Mouse (Mus musculus) hindbrain, embryonic 16.5 days (tissue): ENCODE results near the gene Slitrk3. TPM values are rescaled to one million over a fixed set of nuclear protein-coding genes. Genes with fewer than 3 reads are reported as not detected.
"Not testable (repeated sequence)": the region's sequence is repeated elsewhere in the genome, so short reads cannot be mapped to it uniquely, and the experiment has no call there.

Source experiments
- ATAC-seq: fragments of 200-750 bp; cut with Nextera tagmentation; 2 replicates; pipeline ENCODE4 v1.8.0; 2017; ENCODE audit warnings: moderate TSS enrichment, moderate library complexity
- H3K27ac ChIP-seq: fragments of 300-500 bp; sonication (generic); 2 replicates; pipeline ENCODE4 v1.5.1; 2014; ENCODE audit warnings: low read depth, mild to moderate bottlenecking, control low read depth, low read length, moderate library complexity
- H3K27me3 ChIP-seq: fragments of 300-500 bp; sonication (generic); replicated peaks from 2 replicates; pipeline ENCODE4 v1.6.1; 2014; ENCODE audit warnings: low read length; ENCODE audit not compliant: control insufficient read depth, insufficient read depth
- H3K36me3 ChIP-seq: fragments of 300-500 bp; sonication (generic); 2 replicates; pipeline ENCODE4 v1.6.1; 2014; ENCODE audit warnings: mild to moderate bottlenecking, low read length, moderate library complexity, mixed read lengths; ENCODE audit not compliant: control insufficient read depth, insufficient read depth
- H3K4me1 ChIP-seq: fragments of 300-500 bp; sonication (generic); 2 replicates; pipeline ENCODE4 v1.6.1; 2014; ENCODE audit warnings: low read depth, low read length; ENCODE audit not compliant: control insufficient read depth, insufficient read depth
- H3K4me2 ChIP-seq: fragments of 300-500 bp; sonication (generic); 2 replicates; pipeline ENCODE4 v1.6.1; 2014; ENCODE audit warnings: mild to moderate bottlenecking, low read length, control low read depth, moderate library complexity
- H3K4me3 ChIP-seq: fragments of 300-500 bp; sonication (generic); 2 replicates; pipeline ENCODE4 v1.5.1; 2014; ENCODE audit warnings: mild to moderate bottlenecking, low read length, control low read depth, moderate library complexity
- H3K9ac ChIP-seq: fragments of 300-500 bp; sonication (generic); 2 replicates; pipeline ENCODE4 v1.6.1; 2014; ENCODE audit warnings: low read depth, mild to moderate bottlenecking, control low read depth, low read length, moderate library complexity
- H3K9me3 ChIP-seq: fragments of 300-500 bp; sonication (generic); 2 replicates; pipeline ENCODE4 v1.6.1; 2014; ENCODE audit warnings: mild to moderate bottlenecking, low read length, moderate library complexity; ENCODE audit not compliant: control insufficient read depth
- WGBS: fragments of 180-500 bp; shearing (Covaris S2); extraction: QIAGEN DNeasy Blood & Tissue Kit; methylation state at CpG from one replicate; pipeline ENCODE4 v1.1.7; 2014; 5-methylcytosine and 5-hydroxymethylcytosine counted together
- polyA plus RNA-seq: library from polyadenylated mRNA; unstranded; fragments of >200 nt; fragmentation: Nextera tagmentation; extraction: Ambion mirVana; gene quantifications from 2 replicates; pipeline ENCODE4 v1.2.1, GENCODE M21; 2015

Slitrk3 gene
- 27.2 and 27.4 TPM in 2 replicates for polyA plus RNA-seq

DNA sequence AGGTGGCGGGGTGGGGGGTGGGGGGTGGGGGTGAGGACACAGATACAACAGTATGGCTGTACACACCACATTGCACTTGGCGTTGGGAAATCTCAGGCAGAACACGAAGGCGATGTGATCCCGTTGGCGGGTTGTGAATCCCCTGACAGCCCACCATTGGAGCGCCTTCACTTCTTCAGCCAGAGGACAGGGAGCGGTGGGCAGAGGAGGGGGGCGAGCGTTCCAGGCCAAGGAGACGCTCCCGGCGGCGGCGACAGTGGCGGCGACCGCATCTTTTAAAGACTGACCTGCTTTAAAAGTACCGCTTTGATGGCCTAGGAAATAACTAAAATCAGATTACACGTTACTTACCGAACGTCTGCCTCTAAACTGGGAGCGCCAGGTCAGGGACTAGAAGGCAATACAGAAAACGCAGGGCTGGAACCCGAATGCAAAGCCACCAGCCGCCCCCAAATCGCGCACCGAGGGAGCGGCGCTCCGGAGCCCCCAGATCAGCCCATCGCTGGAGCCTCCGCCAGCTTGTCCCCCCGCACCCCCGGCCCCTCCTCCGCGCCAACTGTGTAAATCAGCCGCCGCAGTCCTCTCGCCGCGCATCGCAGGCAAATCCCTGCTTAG, at the start of gene Slitrk3:
Gene Slitrk3, minus strand, starts transcription at position 607 of the 615 bp plus-strand sequence.
- peak within 1 kb of the TSS; percentile 76 for H3K4me3 ChIP-seq
- H3K9me3 ChIP-seq = no peaks in the 10 kb centered on the region
- ATAC-seq = peak; percentile 74
- peak within 1 kb of the TSS; percentile 66 for H3K4me2 ChIP-seq
- under 1% methylated on average over 44 of the region's 44 CpGs for WGBS
- H3K27ac ChIP-seq = peak within 1 kb of the TSS; percentile 92
- H3K27me3 ChIP-seq = no peaks in the 10 kb centered on the region
- H3K9ac ChIP-seq = peak within 1 kb of the TSS; percentile 73
- H3K4me1 ChIP-seq = no peaks in the 10 kb centered on the region; the same call in 1 of the 2 replicates
- no peaks in the 10 kb centered on the region for H3K36me3 ChIP-seq

DNA sequence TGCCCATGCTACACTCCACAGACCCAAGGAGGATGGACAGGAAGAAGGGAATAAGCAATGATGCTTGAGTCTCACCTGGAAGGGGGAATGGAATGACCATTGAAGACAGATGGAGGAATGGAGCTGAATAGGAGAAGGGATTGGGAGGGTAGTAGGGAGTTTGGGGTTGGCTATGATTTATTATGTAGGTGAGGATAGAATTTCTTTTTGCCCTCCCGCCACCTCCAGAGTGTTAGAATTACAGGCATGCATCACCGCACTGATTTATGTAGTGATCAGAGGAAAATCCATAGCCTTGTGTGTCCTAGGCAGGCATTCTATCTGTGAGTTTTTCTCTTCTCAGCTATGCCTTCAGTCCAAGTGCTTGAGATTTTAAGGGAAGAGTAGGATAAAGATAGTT, 36.8 kb upstream of the Slitrk3 start:
- not testable (repeated sequence) for H3K9me3 ChIP-seq, H3K4me2 ChIP-seq, H3K27ac ChIP-seq, H3K36me3 ChIP-seq, H3K9ac ChIP-seq, H3K4me3 ChIP-seq, H3K27me3 ChIP-seq, H3K4me1 ChIP-seq, ATAC-seq
- WGBS = 98% methylated on average over 2 of the region's 2 CpGs

DNA sequence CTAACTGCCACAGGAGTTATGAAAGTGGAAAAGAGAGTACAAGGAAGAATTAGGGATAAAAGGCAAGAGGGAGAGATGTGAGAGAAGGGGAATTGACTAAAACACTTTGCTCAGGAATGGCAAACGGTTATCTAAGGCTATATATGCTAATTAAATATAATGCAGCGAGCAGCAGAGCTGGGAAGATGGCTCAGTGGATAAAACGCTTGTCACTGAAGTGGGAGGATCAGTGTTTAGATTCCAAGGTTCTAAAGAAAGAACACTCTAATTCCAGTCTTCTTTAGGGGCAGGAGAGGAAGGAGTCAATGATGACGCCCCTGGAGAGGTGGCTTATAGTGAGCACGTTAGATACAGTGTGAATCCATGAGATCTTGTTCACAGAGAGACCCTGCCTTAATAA, 27.0 kb upstream of the Slitrk3 start:
- no peak for ATAC-seq
- Histone ChIP-seq H3K27me3 (no peaks in the 10 kb centered on the region), H3K9me3 (no peaks in the 10 kb centered on the region), H3K9ac (no peak overlapping the region), H3K4me3 (no peak overlapping the region), H3K36me3 (no peaks in the 10 kb centered on the region), H3K4me2 (no peak overlapping the region), H3K27ac (no peak overlapping the region), H3K4me1 (no peaks in the 10 kb centered on the region)
- WGBS = 72% methylated on average over 5 of the region's 5 CpGs

DNA sequence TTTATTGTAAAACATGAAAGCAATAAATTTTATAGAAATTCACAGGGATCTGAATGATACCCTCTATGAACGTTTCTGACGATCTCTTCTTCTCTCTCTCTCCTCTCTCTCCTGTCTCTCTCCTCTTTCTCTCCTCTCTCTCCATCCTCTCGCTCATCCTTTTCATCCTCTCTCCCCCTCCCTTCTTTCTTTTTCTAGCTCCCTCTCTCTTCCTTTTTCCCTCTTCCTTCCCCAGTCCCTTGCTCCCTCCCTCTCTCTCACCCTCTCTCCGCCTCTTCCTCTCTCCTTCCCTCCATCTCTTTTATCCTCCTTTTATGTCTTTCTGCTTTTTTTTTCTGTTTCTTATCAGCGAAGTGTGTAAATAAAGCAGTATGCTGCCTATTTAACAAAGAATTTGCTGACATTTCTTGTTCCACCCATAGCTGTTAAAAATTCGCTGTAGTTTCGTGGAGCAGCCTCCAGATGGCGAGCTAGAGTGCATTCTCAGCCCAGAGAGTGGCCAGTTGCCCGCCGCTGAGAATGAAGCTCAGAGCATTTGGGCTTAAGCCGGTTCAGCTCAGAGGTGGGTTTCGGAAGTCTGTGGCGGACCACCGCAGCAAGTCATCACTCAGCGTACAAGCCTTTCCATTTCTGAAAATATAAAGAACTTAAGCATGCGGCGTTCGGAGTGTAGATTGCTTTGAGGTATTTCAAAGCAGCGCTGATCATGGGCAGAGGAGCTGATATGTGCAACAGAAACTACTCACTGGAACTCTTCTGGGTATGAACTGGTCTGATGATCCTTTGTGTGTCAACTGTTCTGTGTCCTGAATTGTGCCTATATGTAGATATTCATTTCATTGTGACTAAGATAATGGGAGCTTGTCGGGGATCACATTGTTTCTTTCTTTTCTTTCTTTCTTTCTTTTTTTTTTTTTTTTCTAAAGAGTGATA, 8.5 kb upstream of the Slitrk3 start:
- peak; percentile 92 for ATAC-seq
- WGBS = 7% methylated on average over 20 of the region's 20 CpGs
- Histone ChIP-seq H3K27ac (peak overlapping the region; percentile 61; the same call in 1 of the 2 replicates), H3K27me3 (no peaks in the 10 kb centered on the region), H3K4me2 (peak overlapping the region; percentile 64), H3K9me3 (no peaks in the 10 kb centered on the region), H3K4me3 (peak overlapping the region; percentile 54), H3K36me3 (no peaks in the 10 kb centered on the region), H3K4me1 (0 out of 2 replicates have a peak, but pooled peaks cover 4% of the 10 kb centered on the region), H3K9ac (peak overlapping the region; percentile 72)

DNA sequence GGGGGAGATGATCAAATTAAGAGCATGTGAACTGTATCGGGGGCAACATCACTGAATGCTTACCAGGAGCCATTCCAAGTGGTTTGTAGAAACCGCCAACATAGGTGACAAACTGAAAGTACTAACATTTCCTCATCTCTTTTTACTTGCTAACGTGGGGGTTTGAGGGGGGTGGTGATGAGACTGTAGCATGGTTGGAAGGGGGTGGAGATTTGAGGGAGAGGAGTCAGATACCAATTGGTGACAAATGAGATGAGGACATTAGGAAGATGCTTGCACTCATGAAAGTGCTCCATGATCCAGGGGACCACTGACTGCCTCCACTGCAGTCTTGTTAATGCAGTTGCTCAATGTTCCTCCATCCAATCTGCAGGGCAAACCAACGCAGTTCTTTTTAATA, 587 bp upstream of the Slitrk3 start:
- 15% methylated on average over 4 of the region's 4 CpGs for WGBS
- Histone ChIP-seq H3K9ac (peak overlapping the region; percentile 51), H3K27ac (no peak overlapping the region), H3K4me2 (peak overlapping the region; percentile 66), H3K27me3 (no peaks in the 10 kb centered on the region), H3K4me3 (peak overlapping the region; percentile 76), H3K9me3 (no peaks in the 10 kb centered on the region), H3K4me1 (no peaks in the 10 kb centered on the region; the same call in 1 of the 2 replicates), H3K36me3 (no peaks in the 10 kb centered on the region)
- ATAC-seq = no peak

DNA sequence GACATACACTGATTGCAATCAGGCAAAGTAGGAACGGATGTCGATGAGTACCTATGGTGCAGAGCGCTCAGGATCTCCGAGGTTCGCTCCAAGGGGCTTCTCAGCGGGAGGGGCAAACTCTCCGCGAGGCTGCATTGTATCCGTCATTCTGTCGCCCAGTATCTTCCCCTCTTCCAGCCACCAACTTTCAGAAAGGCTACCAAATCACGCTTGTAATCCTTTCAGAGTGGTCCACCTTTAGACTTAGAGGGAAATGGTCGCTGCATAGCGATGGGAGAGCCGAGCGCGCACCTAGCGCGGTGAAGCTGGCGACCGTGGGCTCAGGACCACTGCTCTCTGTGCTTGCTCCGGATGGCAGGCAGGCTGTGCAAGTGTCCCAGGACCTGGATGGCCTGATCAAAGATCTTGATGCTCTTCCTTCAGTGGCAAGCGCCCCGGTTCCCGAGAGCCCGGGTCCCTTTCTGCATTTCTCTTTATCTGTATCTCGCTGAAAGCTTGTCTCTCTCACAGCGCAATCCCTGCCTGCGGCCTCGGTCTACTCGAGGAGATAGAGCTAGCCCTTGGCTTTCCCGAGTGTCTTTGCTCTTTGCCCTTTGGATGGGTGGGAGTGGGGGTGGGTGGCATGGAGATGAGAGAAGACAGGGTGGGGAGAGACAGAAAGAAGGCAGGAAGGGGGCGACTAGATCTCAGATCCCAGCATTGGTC, 959 bp downstream of the Slitrk3 start:
- under 1% methylated on average over 32 of the region's 32 CpGs for WGBS
- no peaks in the 10 kb centered on the region for H3K27me3 ChIP-seq
- peak overlapping the region; percentile 73 for H3K9ac ChIP-seq
- no peaks in the 10 kb centered on the region; the same call in 1 of the 2 replicates for H3K4me1 ChIP-seq
- peak overlapping the region; percentile 76 for H3K4me3 ChIP-seq
- H3K27ac ChIP-seq = peak overlapping the region; percentile 92
- peak overlapping the region; percentile 66 for H3K4me2 ChIP-seq
- no peaks in the 10 kb centered on the region for H3K36me3 ChIP-seq
- H3K9me3 ChIP-seq = no peaks in the 10 kb centered on the region
- peak; percentile 57 for ATAC-seq

DNA sequence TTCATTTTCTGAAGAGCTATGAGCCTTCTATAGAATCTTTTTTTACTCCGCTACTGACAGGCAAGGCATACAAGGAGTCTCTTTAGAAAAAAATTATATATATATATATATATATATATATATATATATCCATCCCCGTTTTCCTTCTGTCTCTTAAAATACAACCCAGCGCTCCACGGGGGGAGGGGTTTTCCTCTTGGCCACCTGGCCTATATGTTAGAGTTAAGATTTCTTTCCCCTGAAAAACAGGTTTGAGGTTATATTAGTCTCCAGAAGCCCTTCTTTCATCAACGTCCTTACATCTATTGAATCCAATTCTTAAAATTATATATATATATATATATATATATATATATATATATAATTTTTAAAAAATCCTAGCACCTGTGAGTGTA, 1.6 kb downstream of the Slitrk3 start:
- Histone ChIP-seq H3K4me1 (no peaks in the 10 kb centered on the region; the same call in 1 of the 2 replicates), H3K9ac (peak overlapping the region; percentile 73), H3K4me2 (peak overlapping the region; percentile 66), H3K9me3 (no peaks in the 10 kb centered on the region), H3K4me3 (peak overlapping the region; percentile 76), H3K27ac (peak overlapping the region; percentile 92), H3K27me3 (no peaks in the 10 kb centered on the region), H3K36me3 (no peaks in the 10 kb centered on the region)
- WGBS = 22% methylated on average over 5 of the region's 5 CpGs
- no peak for ATAC-seq

DNA sequence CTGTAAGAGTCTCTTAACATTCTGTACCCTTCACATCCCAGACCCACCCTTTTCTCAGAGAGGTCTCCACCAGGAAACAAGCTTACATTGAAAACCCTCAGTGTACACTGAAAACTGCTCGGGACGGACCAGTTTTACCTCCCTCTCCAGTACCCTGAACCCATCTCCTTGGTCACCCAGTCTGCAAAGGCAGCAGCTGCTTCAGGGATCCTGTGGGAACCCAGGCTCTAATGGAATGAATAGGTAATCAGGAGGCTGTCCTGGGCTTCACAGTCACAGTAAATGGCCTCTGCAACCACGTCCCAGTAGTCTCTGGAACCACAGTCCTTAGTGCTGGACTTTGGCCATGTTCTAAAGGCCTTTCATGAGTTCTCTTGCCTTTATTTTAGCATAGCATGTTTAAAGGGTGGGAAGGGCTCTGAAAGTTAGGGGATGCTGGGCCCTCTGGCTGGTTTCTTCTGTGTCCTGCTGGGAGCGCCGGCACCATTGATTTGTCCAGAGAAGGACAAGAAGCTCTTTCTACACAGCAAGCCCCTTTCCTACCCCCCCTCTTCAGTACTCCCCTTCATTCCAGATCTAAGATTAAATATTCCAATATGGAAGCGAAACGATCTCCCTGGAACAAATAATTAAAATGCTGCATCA, 2.1 kb downstream of the Slitrk3 start:
- peaks cover 1% of the 10 kb centered on the region; the same call in 1 of the 2 replicates for H3K36me3 ChIP-seq
- no peaks in the 10 kb centered on the region for H3K27me3 ChIP-seq
- no peaks in the 10 kb centered on the region; the same call in 1 of the 2 replicates for H3K4me1 ChIP-seq
- H3K9ac ChIP-seq = peak overlapping the region; percentile 62
- WGBS = 33% methylated on average over 7 of the region's 7 CpGs
- H3K27ac ChIP-seq = peak overlapping the region; percentile 69
- no peak for ATAC-seq
- H3K4me3 ChIP-seq = peak overlapping the region; percentile 76
- peak overlapping the region; percentile 66 for H3K4me2 ChIP-seq
- H3K9me3 ChIP-seq = no peaks in the 10 kb centered on the region
